Mouse (Mus musculus): ENCODE measurements around the gene Slc2a5. TPM values are rescaled to one million over a fixed set of nuclear protein-coding genes. Genes with fewer than 3 reads are reported as not detected.

The Slc2a5 gene
- total RNA-seq, 2 experiments from 2014 or later, result 3.7 to 8.5 TPM

Other genes starting within 250 kb of the Slc2a5 start
- 10 to 100 TPM; 21.8 to 52.7 TPM for gene Spsb1, start 164.2 kb upstream of the Slc2a5 start, total RNA-seq (2021)
- gene H6pd, start 110.3 kb upstream of the Slc2a5 start, total RNA-seq (2021), result 100 to 1,000 TPM; 152 to 160 TPM
- gene Gpr157, start 31.9 kb upstream of the Slc2a5 start, total RNA-seq (2021), result 1 to 10 TPM in 1 of 2 experiments, under 1 TPM in 1; 0.99 to 1.9 TPM
- not detected for gene Slc2a7, start 29.7 kb downstream of the Slc2a5 start, total RNA-seq (2021)
- gene Car6, start 82.0 kb downstream of the Slc2a5 start, total RNA-seq (2021), result 1 to 10 TPM in 1 of 2 experiments, under 1 TPM in 1; 0.79 to 1.6 TPM
- 100 to 1,000 TPM; 468 to 482 TPM for gene Eno1, start 117.4 kb downstream of the Slc2a5 start, total RNA-seq (2021)
- gene Rere, start 162.4 kb downstream of the Slc2a5 start, total RNA-seq (2021), result 100 to 1,000 TPM; 114 to 116 TPM

Measured in adrenal gland, postnatal 36 days (tissue).